Mouse (Mus musculus) CH12.LX (cell line): ENCODE measurements around the gene BC049715. TPM values are rescaled to one million over a fixed set of nuclear protein-coding genes. Genes with fewer than 3 reads are reported as not detected.

Experiments
- DNase-seq: peaks from one replicate; pipeline ENCODE4 v3.0.0-alpha.2; 2013; ENCODE audit errors: extremely low read depth
- H3K27ac ChIP-seq: 2 replicates; pipeline ENCODE4 v1.5.1; 2012; ENCODE audit warnings: low read depth, mild to moderate bottlenecking, control low read depth, moderate library complexity; ENCODE audit not compliant: insufficient read depth
- H3K27me3 ChIP-seq: replicated peaks from 2 replicates; pipeline ENCODE3; 2012; ENCODE audit warnings: inconsistent platforms
- H3K36me3 ChIP-seq, 2 experiments: replicated peaks in 1 of 2; 2 replicates each; pipeline versions ENCODE3 to v1.6.1; 2012; ENCODE audit warnings: inconsistent platforms in 1 of 2, low read length in 1 of 2, mild to moderate bottlenecking in 1 of 2, mixed read lengths in 1 of 2, moderate library complexity in 1 of 2; ENCODE audit not compliant: control insufficient read depth in 1 of 2, insufficient read depth in 1 of 2
- H3K4me1 ChIP-seq, 2 experiments: 2 replicates each; pipeline ENCODE4 v1.6.1; 2012; ENCODE audit warnings: inconsistent platforms in 1 of 2, moderate library complexity in 1 of 2; ENCODE audit not compliant: insufficient read depth in 2 of 2, control insufficient read depth in 1 of 2
- H3K4me2 ChIP-seq: 2 replicates; pipeline ENCODE4 v1.6.1; 2012; ENCODE audit warnings: low read depth, mild to moderate bottlenecking, control low read depth; ENCODE audit not compliant: poor library complexity, insufficient read depth, severe bottlenecking
- H3K4me3 ChIP-seq, 3 experiments: fragments of 150-350 bp in 1 of 3; sonication (generic) in 1 of 3; replicated peaks in 1 of 3; 2 replicates each; pipeline versions ENCODE3 to v1.5.1; 2011 to 2012; ENCODE audit warnings: low read depth in 2 of 3, low read length in 2 of 3, mild to moderate bottlenecking in 2 of 3, moderate library complexity in 2 of 3, control low read depth in 1 of 3, improper control_type of control experiment in 1 of 3, inconsistent platforms in 1 of 3, mixed read lengths in 1 of 3; ENCODE audit not compliant: poor library complexity in 1 of 3
- H3K79me2 ChIP-seq: replicated peaks from 2 replicates; pipeline ENCODE4 v1.6.1; 2012; ENCODE audit warnings: mild to moderate bottlenecking, moderate library complexity; ENCODE audit not compliant: control insufficient read depth, poor library complexity, insufficient read depth, severe bottlenecking; ENCODE audit errors: extremely low read depth
- H3K9ac ChIP-seq: 2 replicates; pipeline ENCODE4 v1.6.1; 2012; ENCODE audit warnings: low read depth, mild to moderate bottlenecking, control low read depth, moderate library complexity; ENCODE audit not compliant: insufficient read depth
- H3K9me3 ChIP-seq: replicated peaks from 2 replicates; pipeline ENCODE3; 2012; ENCODE audit warnings: low read length, inconsistent platforms, mixed read lengths
- BHLHE40 ChIP-seq: IDR thresholded peaks from 2 replicates; pipeline ENCODE4 v1.6.1; 2011; ENCODE audit warnings: mild to moderate bottlenecking, low read depth, low read length, improper control_type of control experiment
- CHD1 ChIP-seq: IDR thresholded peaks from 2 replicates; pipeline ENCODE4 v1.6.1; 2012; ENCODE audit warnings: low read depth, low read length, improper control_type of control experiment, inconsistent platforms
- CHD2 ChIP-seq: IDR thresholded peaks from 2 replicates; pipeline ENCODE4 v1.6.1; 2011; ENCODE audit warnings: low read length, improper control_type of control experiment
- CTCF ChIP-seq, 2 experiments: IDR thresholded peaks in 1 of 2; conservative IDR thresholded peaks in 1 of 2; 2 replicates each; pipeline ENCODE4 v1.5.1; 2011 to 2012; ENCODE audit warnings: low read depth in 2 of 2, low read length in 2 of 2, improper control_type of control experiment in 1 of 2, inconsistent platforms in 1 of 2, mild to moderate bottlenecking in 1 of 2, moderate library complexity in 1 of 2
- E2F4 ChIP-seq: IDR thresholded peaks from 2 replicates; pipeline ENCODE4 v1.6.1; 2011; ENCODE audit warnings: low read depth, low read length, improper control_type of control experiment; ENCODE audit not compliant: insufficient replicate concordance
- ELF1 ChIP-seq: IDR thresholded peaks from 2 replicates; pipeline ENCODE4 v1.6.1; 2014; ENCODE audit warnings: low read depth, mild to moderate bottlenecking, inconsistent platforms, low read length, improper control_type of control experiment
- EP300 ChIP-seq: IDR thresholded peaks from 2 replicates; pipeline ENCODE4 v1.6.1; 2011; ENCODE audit warnings: low read length, improper control_type of control experiment
- GABPA ChIP-seq: IDR thresholded peaks from 2 replicates; pipeline ENCODE4 v1.6.1; 2012; ENCODE audit warnings: low read depth, low read length, improper control_type of control experiment, inconsistent platforms; ENCODE audit not compliant: insufficient replicate concordance
- HCFC1 ChIP-seq: IDR thresholded peaks from 2 replicates; pipeline ENCODE4 v1.6.1; 2012; ENCODE audit warnings: low read depth, mild to moderate bottlenecking, inconsistent platforms, low read length, improper control_type of control experiment
- JUN ChIP-seq: IDR thresholded peaks from 2 replicates; pipeline ENCODE4 v1.6.1; 2011; ENCODE audit warnings: low read depth, mild to moderate bottlenecking, low read length, improper control_type of control experiment, moderate library complexity; ENCODE audit not compliant: insufficient read depth
- JUND ChIP-seq: conservative IDR thresholded peaks from 2 replicates; pipeline ENCODE4 v1.6.1; 2011; ENCODE audit warnings: low read depth, low read length, improper control_type of control experiment
- KAT2A ChIP-seq: IDR thresholded peaks from 2 replicates; pipeline ENCODE4 v1.6.1; 2012; ENCODE audit warnings: low read length, improper control_type of control experiment, inconsistent platforms; ENCODE audit not compliant: insufficient replicate concordance
- MAFK ChIP-seq: IDR thresholded peaks from 2 replicates; pipeline ENCODE4 v1.6.1; 2011; ENCODE audit warnings: low read length, improper control_type of control experiment; ENCODE audit not compliant: insufficient replicate concordance
- MEF2A ChIP-seq: IDR thresholded peaks from 2 replicates; pipeline ENCODE4 v1.6.1; 2014; ENCODE audit warnings: low read depth, mild to moderate bottlenecking, inconsistent platforms, low read length, improper control_type of control experiment, borderline replicate concordance
- MYC ChIP-seq: IDR thresholded peaks from 2 replicates; pipeline ENCODE4 v1.6.1; 2011; ENCODE audit warnings: low read depth, mild to moderate bottlenecking, improper control_type of control experiment, low read length
- NELFE ChIP-seq: IDR thresholded peaks from 2 replicates; pipeline ENCODE4 v1.6.1; 2011; ENCODE audit warnings: low read depth, low read length, improper control_type of control experiment
- NRF1 ChIP-seq: IDR thresholded peaks from 2 replicates; pipeline ENCODE4 v1.6.1; 2014; ENCODE audit warnings: low read depth, mild to moderate bottlenecking, inconsistent platforms, low read length, improper control_type of control experiment, moderate library complexity
- PAX5 ChIP-seq: IDR thresholded peaks from 2 replicates; pipeline ENCODE4 v1.6.1; 2012; ENCODE audit warnings: low read length, inconsistent platforms, mixed read lengths
- POLR2AphosphoS2 ChIP-seq: IDR thresholded peaks from 2 replicates; pipeline ENCODE4 v1.6.1; 2011; ENCODE audit warnings: low read depth, low read length, improper control_type of control experiment
- RAD21 ChIP-seq: IDR thresholded peaks from 2 replicates; pipeline ENCODE4 v1.6.1; 2011; ENCODE audit warnings: low read depth, mild to moderate bottlenecking, low read length, improper control_type of control experiment, moderate library complexity
- RCOR1 ChIP-seq: conservative IDR thresholded peaks from 2 replicates; pipeline ENCODE4 v1.6.1; 2012; ENCODE audit warnings: low read depth, mild to moderate bottlenecking, inconsistent platforms, low read length, improper control_type of control experiment
- SIN3A ChIP-seq: IDR thresholded peaks from 2 replicates; pipeline ENCODE4 v1.6.1; 2012; ENCODE audit warnings: low read length, improper control_type of control experiment, inconsistent platforms
- SMC3 ChIP-seq: IDR thresholded peaks from 2 replicates; pipeline ENCODE4 v1.6.1; 2011; ENCODE audit warnings: low read depth, low read length, improper control_type of control experiment
- TBP ChIP-seq: conservative IDR thresholded peaks from 2 replicates; pipeline ENCODE4 v1.6.1; 2011; ENCODE audit warnings: low read depth, low read length, improper control_type of control experiment
- TCF12 ChIP-seq: IDR thresholded peaks from 2 replicates; pipeline ENCODE4 v1.6.1; 2014; ENCODE audit warnings: low read depth, mild to moderate bottlenecking, inconsistent platforms, low read length, improper control_type of control experiment
- UBTF ChIP-seq: IDR thresholded peaks from 2 replicates; pipeline ENCODE4 v1.6.1; 2012; ENCODE audit warnings: low read depth, mild to moderate bottlenecking, inconsistent platforms, low read length, improper control_type of control experiment, moderate library complexity
- USF1 ChIP-seq: IDR thresholded peaks from 2 replicates; pipeline ENCODE4 v1.6.1; 2014; ENCODE audit warnings: low read depth, mild to moderate bottlenecking, inconsistent platforms, low read length, improper control_type of control experiment
- USF2 ChIP-seq: conservative IDR thresholded peaks from 2 replicates; pipeline ENCODE4 v1.6.1; 2011; ENCODE audit warnings: low read depth, low read length, improper control_type of control experiment
- ZKSCAN1 ChIP-seq: IDR thresholded peaks from 2 replicates; pipeline ENCODE4 v1.6.1; 2012; ENCODE audit warnings: low read depth, inconsistent platforms, low read length, improper control_type of control experiment, borderline replicate concordance
- ZMIZ1 ChIP-seq: IDR thresholded peaks from 2 replicates; pipeline ENCODE4 v1.6.1; 2012; ENCODE audit warnings: low read depth, mild to moderate bottlenecking, inconsistent platforms, low read length, improper control_type of control experiment
- dilution Hi-C: fragments of 300-500 bp; cut with MboI; formaldehyde crosslinking; loops from 2 replicates; pipeline ENCODE4 v1.14.3; 2020; ENCODE audit warnings: low sequenced_read_pairs; ENCODE audit not compliant: extremely low pct_unique_long_range_greater_than_20kb, extremely low pct_ligation_motif_present
- in situ Hi-C: fragments of 300-500 bp; cut with MboI; formaldehyde crosslinking; loops from 3 replicates; pipeline ENCODE4 v1.14.3; 2019; ENCODE audit warnings: low sequenced_read_pairs, low pct_ligation_motif_present, low pct_unique_long_range_greater_than_20kb, mixed read lengths
- polyA plus RNA-seq: library from polyadenylated mRNA; unstranded; fragments of >175 nt; gene quantifications from 2 replicates; pipeline ENCODE4 v1.2.1, GENCODE M21; 2012; ENCODE audit warnings: low read depth; ENCODE audit not compliant: insufficient read length
- total RNA-seq, 2 experiments: library from RNA; depleted of rRNA; stranded (reverse); fragments of 300-350 nt in 1 of 2; fragments of >200 nt in 1 of 2; gene quantifications; 2 replicates each; pipeline ENCODE4 v1.2.3; 2012 to 2014

Gene BC049715
- total and polyA plus RNA-seq, 3 experiments: 8.8 to 13.5 (median 9.9) TPM

DNA sequence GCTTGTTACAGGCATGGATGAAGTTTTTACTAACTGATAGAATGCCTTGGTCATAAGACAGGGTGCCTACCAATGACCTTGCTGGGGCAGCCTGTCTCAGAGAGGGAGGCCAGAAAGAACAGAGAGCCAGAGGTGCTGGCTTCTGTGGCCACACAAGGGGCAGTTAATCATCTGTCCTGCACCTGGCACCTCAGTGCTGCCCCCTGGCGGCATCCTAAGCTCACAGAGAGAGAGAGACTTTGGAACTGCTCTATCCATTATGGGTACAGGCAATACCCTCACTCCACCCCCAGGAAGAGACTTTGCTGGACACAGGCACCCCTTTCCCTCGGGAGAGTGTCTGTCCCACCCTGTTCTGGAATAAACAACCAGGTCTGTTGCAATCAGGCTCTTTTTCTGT is 20.4 kb downstream of the BC049715 start:
- Histone ChIP-seq H3K27ac (no peak overlapping the region), H3K9ac (no peak overlapping the region)
- dilution Hi-C loops: no loop called here

DNA sequence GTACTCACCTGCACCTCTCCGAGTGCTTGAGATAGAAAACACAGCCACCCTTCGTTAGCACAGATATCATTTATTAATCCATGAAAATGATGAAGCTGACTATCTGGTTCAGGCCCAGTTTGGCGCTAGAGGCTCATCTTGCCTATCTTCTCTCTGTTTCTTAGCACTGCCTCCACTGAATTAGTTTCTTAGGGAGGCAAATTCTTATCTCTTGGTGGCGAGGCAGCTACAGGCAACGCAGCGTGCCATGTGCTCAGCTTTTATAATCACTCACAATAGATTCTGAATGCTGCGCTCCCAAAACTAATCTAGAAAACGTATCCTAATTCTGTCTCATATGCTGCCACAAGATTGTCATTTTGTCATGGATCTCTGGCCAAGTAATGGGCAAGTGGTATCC is 21.0 kb downstream of the BC049715 start:
- no peak overlapping the region for H3K4me3 ChIP-seq

More for the DNA sequence above, 20.4 kb downstream of the BC049715 start:
- H3K36me3 ChIP-seq: peaks cover 23 to 71% of the 10 kb centered on the region in 2 experiments
- peak; percentile 72 for DNase-seq
- no peaks in the 10 kb centered on the region for H3K27me3 ChIP-seq
- TF ChIP-seq NRF1 (no peak), GABPA (no peak), TBP (no peak), E2F4 (no peak), MEF2A (no peak), SIN3A (no peak), UBTF (no peak), CHD2 (no peak), MYC (no peak), NELFE (no peak), HCFC1 (no peak), TCF12 (no peak), JUN (no peak), JUND (no peak), USF2 (no peak), SMC3 (peak; percentile 59), CTCF (conservative IDR thresholded peaks at IDR 0.05 in 1 of 2, IDR thresholded peaks at IDR 0.05 in 1 of 2; ENCODE audit: low read depth in 2 of 2, low read length in 2 of 2) (peak; percentile 73 to 76), ZMIZ1 (no peak), ELF1 (no peak), USF1 (no peak), RAD21 (peak; percentile 25), PAX5 (no peak), BHLHE40 (no peak), MAFK (no peak)
- no peak overlapping the region for H3K4me2 ChIP-seq
- peaks cover 17 to 60% of the 10 kb centered on the region in 2 experiments for H3K4me1 ChIP-seq
- in situ Hi-C loops: no loop called here
- peaks cover 7% of the 10 kb centered on the region for H3K79me2 ChIP-seq
- H3K4me3 ChIP-seq: no peak overlapping the region
- no peaks in the 10 kb centered on the region for H3K9me3 ChIP-seq

More for the DNA sequence above, 21.0 kb downstream of the BC049715 start:
- Histone ChIP-seq H3K4me2 (no peak overlapping the region), H3K9me3 (no peaks in the 10 kb centered on the region), H3K9ac (no peak overlapping the region), H3K27me3 (no peaks in the 10 kb centered on the region), H3K27ac (no peak overlapping the region), H3K4me1 (peaks cover 18 to 63% of the 10 kb centered on the region in 2 experiments), H3K79me2 (peaks cover 7% of the 10 kb centered on the region), H3K36me3 (peaks cover 21 to 65% of the 10 kb centered on the region in 2 experiments)
- TF ChIP-seq EP300: no peak
- no peak for TF ChIP-seq RCOR1
- TF ChIP-seq SMC3: no peak
- no peak for TF ChIP-seq KAT2A
- no peak for TF ChIP-seq CHD1
- no peak for TF ChIP-seq ZKSCAN1
- TF ChIP-seq POLR2AphosphoS2: no peak
- TF ChIP-seq USF2: no peak
- no peak for TF ChIP-seq TCF12
- TF ChIP-seq BHLHE40: no peak
- DNase-seq: no peak
- dilution Hi-C loops: no loop called here
- in situ Hi-C loops: no loop called here
